Mouse (Mus musculus): ENCODE measurements at regions not wholly inside any gene's neighbourhood (a gene's known extent, or its start where the extent isn't known, plus 50 kb on each side); places are given as distances from the start of the nearest gene placed in this dataset.
"Not testable (repeated sequence)": the region's sequence is repeated elsewhere in the genome, so short reads cannot be mapped to it uniquely, and the experiment has no call there.

GRCm38 (mm10) chr17:14144082-14144481 lies 60.0 kb downstream of the Dact2 start:
- Histone ChIP-seq H3K27ac (replicated peaks) (0 out of 2 replicates have a peak overlapping the region, but pooled peaks have one; percentile 0), H3K36me3 (replicated peaks) (no peaks in the 10 kb centered on the region), H3K4me3 (no peak overlapping the region), H3K4me1 (peaks cover 5% of the 10 kb centered on the region; the same call in 1 of the 2 replicates), H3K27me3 (replicated peaks; ENCODE audit: low read depth, poor library complexity, severe bottlenecking) (no peaks in the 10 kb centered on the region), H3K9me3 (no peaks in the 10 kb centered on the region)
- 61% methylated on average over 7 of the region's 7 CpGs for WGBS
- DNase-seq (ENCODE audit: low spot score): no peak

GRCm38 (mm10) chr17:14141669-14142068 lies 62.4 kb downstream of the Dact2 start:
- 84% methylated on average over 5 of the region's 5 CpGs for WGBS
- DNase-seq (ENCODE audit: low spot score): no peak
- no peak overlapping the region for H3K27ac ChIP-seq (replicated peaks)
- H3K4me1 ChIP-seq: peaks cover 5% of the 10 kb centered on the region; the same call in 1 of the 2 replicates
- H3K9me3 ChIP-seq: no peaks in the 10 kb centered on the region
- H3K4me3 ChIP-seq: no peak overlapping the region
- no peaks in the 10 kb centered on the region for H3K36me3 ChIP-seq (replicated peaks)
- H3K27me3 ChIP-seq (replicated peaks; ENCODE audit: low read depth, poor library complexity, severe bottlenecking): no peaks in the 10 kb centered on the region

GRCm38 (mm10) chr17:14140266-14140665 lies 63.8 kb downstream of the Dact2 start:
- no peaks in the 10 kb centered on the region for H3K9me3 ChIP-seq
- no peaks in the 10 kb centered on the region for H3K27me3 ChIP-seq (replicated peaks; ENCODE audit: low read depth, poor library complexity, severe bottlenecking)
- no peak for DNase-seq (ENCODE audit: low spot score)
- no peak overlapping the region for H3K27ac ChIP-seq (replicated peaks)
- H3K36me3 ChIP-seq (replicated peaks): no peaks in the 10 kb centered on the region
- H3K4me3 ChIP-seq: no peak overlapping the region
- WGBS: 76% methylated on average over 2 of the region's 2 CpGs
- peaks cover 5% of the 10 kb centered on the region; the same call in 1 of the 2 replicates for H3K4me1 ChIP-seq

GRCm38 (mm10) chr17:14138941-14139340 lies 65.2 kb downstream of the Dact2 start:
- DNase-seq (ENCODE audit: low spot score): no peak
- WGBS: 78% methylated on average over 5 of the region's 5 CpGs

GRCm38 (mm10) chr17:14136702-14137315 lies 67.3 kb downstream of the Dact2 start:
- Histone ChIP-seq H3K4me1 (no peaks in the 10 kb centered on the region; the same call in 1 of the 2 replicates), H3K27ac (replicated peaks) (no peak overlapping the region), H3K4me3 (no peak overlapping the region), H3K36me3 (replicated peaks) (no peaks in the 10 kb centered on the region), H3K9me3 (no peaks in the 10 kb centered on the region), H3K27me3 (replicated peaks; ENCODE audit: low read depth, poor library complexity, severe bottlenecking) (no peaks in the 10 kb centered on the region)
- WGBS: 56% methylated on average over 6 of the region's 6 CpGs
- DNase-seq (ENCODE audit: low spot score): peak; percentile 47

More at GRCm38 (mm10) chr17:14138941-14139340, 65.2 kb downstream of the Dact2 start:
- H3K4me1 ChIP-seq: peaks cover 5% of the 10 kb centered on the region; the same call in 1 of the 2 replicates
- H3K27ac ChIP-seq (replicated peaks): no peak overlapping the region
- H3K4me3 ChIP-seq: no peak overlapping the region
- no peaks in the 10 kb centered on the region for H3K36me3 ChIP-seq (replicated peaks)
- no peaks in the 10 kb centered on the region for H3K27me3 ChIP-seq (replicated peaks; ENCODE audit: low read depth, poor library complexity, severe bottlenecking)
- no peaks in the 10 kb centered on the region for H3K9me3 ChIP-seq

- H3K36me3 ChIP-seq (replicated peaks): no peaks in the 10 kb centered on the region
- DNase-seq (ENCODE audit: low spot score): no peak
- no peak overlapping the region for H3K27ac ChIP-seq (replicated peaks)
- no peak overlapping the region for H3K4me3 ChIP-seq
- no peaks in the 10 kb centered on the region for H3K9me3 ChIP-seq
- H3K4me1 ChIP-seq: no peaks in the 10 kb centered on the region
- 85% methylated on average over 3 of the region's 3 CpGs for WGBS
- no peaks in the 10 kb centered on the region for H3K27me3 ChIP-seq (replicated peaks; ENCODE audit: low read depth, poor library complexity, severe bottlenecking)
Observed at GRCm38 (mm10) chr17:14134604-14135003, 69.5 kb downstream of the Dact2 start.

GRCm38 (mm10) chr17:14133986-14134385 lies 70.1 kb downstream of the Dact2 start:
- Histone ChIP-seq H3K27ac (replicated peaks) (no peak overlapping the region), H3K4me1 (no peaks in the 10 kb centered on the region), H3K9me3 (no peaks in the 10 kb centered on the region), H3K27me3 (replicated peaks; ENCODE audit: low read depth, poor library complexity, severe bottlenecking) (no peaks in the 10 kb centered on the region), H3K4me3 (no peak overlapping the region), H3K36me3 (replicated peaks) (no peaks in the 10 kb centered on the region)
- 81% methylated on average over 2 of the region's 2 CpGs for WGBS
- no peak for DNase-seq (ENCODE audit: low spot score)

GRCm38 (mm10) chr17:14127031-14127430 lies 67.7 kb upstream of the Gm7358 start:
- not testable (repeated sequence) for H3K27me3 ChIP-seq (replicated peaks; ENCODE audit: low read depth, poor library complexity, severe bottlenecking); DNase-seq (ENCODE audit: low spot score); H3K4me1 ChIP-seq; H3K4me3 ChIP-seq; H3K27ac ChIP-seq (replicated peaks); H3K36me3 ChIP-seq (replicated peaks); H3K9me3 ChIP-seq
- 16% methylated on average over 2 of the region's 2 CpGs for WGBS

- Histone ChIP-seq H3K27me3 (replicated peaks; ENCODE audit: low read depth, poor library complexity, severe bottlenecking) (no peaks in the 10 kb centered on the region), H3K36me3 (replicated peaks) (no peaks in the 10 kb centered on the region), H3K4me3 (no peak overlapping the region), H3K4me1 (no peaks in the 10 kb centered on the region), H3K27ac (replicated peaks) (no peak overlapping the region), H3K9me3 (no peaks in the 10 kb centered on the region)
- no peak for DNase-seq (ENCODE audit: low spot score)
- 78% methylated on average over 3 of the region's 3 CpGs for WGBS
Observed at GRCm38 (mm10) chr17:14118863-14119262, 59.5 kb upstream of the Gm7358 start.

- Histone ChIP-seq H3K36me3 (replicated peaks) (no peaks in the 10 kb centered on the region), H3K9me3 (no peaks in the 10 kb centered on the region), H3K27me3 (replicated peaks; ENCODE audit: low read depth, poor library complexity, severe bottlenecking) (no peaks in the 10 kb centered on the region), H3K27ac (replicated peaks) (no peak overlapping the region), H3K4me1 (no peaks in the 10 kb centered on the region), H3K4me3 (no peak overlapping the region)
- no peak for DNase-seq (ENCODE audit: low spot score)
- WGBS: 89% methylated on average over 2 of the region's 2 CpGs
Observed at GRCm38 (mm10) chr17:14116223-14116622, 56.9 kb upstream of the Gm7358 start.

- H3K27ac ChIP-seq (replicated peaks): no peak overlapping the region
- H3K36me3 ChIP-seq (replicated peaks): no peaks in the 10 kb centered on the region
- no peaks in the 10 kb centered on the region for H3K27me3 ChIP-seq (replicated peaks; ENCODE audit: low read depth, poor library complexity, severe bottlenecking)
- no peaks in the 10 kb centered on the region for H3K9me3 ChIP-seq
- 78% methylated on average over 2 of the region's 2 CpGs for WGBS
- no peak for DNase-seq (ENCODE audit: low spot score)
- no peaks in the 10 kb centered on the region for H3K4me1 ChIP-seq
- no peak overlapping the region for H3K4me3 ChIP-seq
Observed at GRCm38 (mm10) chr17:14114856-14115255, 55.5 kb upstream of the Gm7358 start.

GRCm38 (mm10) chr17:14111692-14112091 lies 52.4 kb upstream of the Gm7358 start:
- not testable (repeated sequence) for H3K27ac ChIP-seq (replicated peaks); H3K36me3 ChIP-seq (replicated peaks); DNase-seq (ENCODE audit: low spot score); H3K4me1 ChIP-seq; H3K27me3 ChIP-seq (replicated peaks; ENCODE audit: low read depth, poor library complexity, severe bottlenecking); H3K9me3 ChIP-seq; H3K4me3 ChIP-seq
- 31% methylated on average over 1 of the region's 1 CpGs for WGBS

Measured in embryonic facial prominence, embryonic 10.5 days (tissue).